Comparison of ENCODE assay signal across 8 mouse cellular contexts in genomic region chr15:86185689-86186569, GRCm38 (mm10). TPM values are rescaled to one million over a fixed set of nuclear protein-coding genes. Genes with fewer than 3 reads are reported as not detected.
DNase-seq lines count a peak whose midpoint lies in the region; ATAC-seq and TF ChIP-seq lines count a peak whose summit lies in the region.

Cerk (minus strand) TSS chr15:86186141.

- peak within 1 kb of the TSS; percentile 59 for H3K4me3 ChIP-seq in erythroblast, embryonic 14.5 days (replicated peaks)
- peak within 1 kb of the TSS; percentile 80 for H3K4me3 ChIP-seq in intestine, postnatal 0 days (ENCODE audit: low read depth, low read length)
- peak within 1 kb of the TSS; percentile 89 for H3K4me3 ChIP-seq in limb, embryonic 11.5 days (ENCODE audit: low read depth, low read length)
- peak within 1 kb of the TSS; percentile 90 for H3K4me3 ChIP-seq in midbrain, embryonic 12.5 days

- DNase-seq in embryo, embryonic 9.5 days (ENCODE audit: extremely low spot score), result peak; percentile 76
- DNase-seq in heart, adult 11 months, result peak; percentile 99
- DNase-seq in limb, embryonic 11.5 days (ENCODE audit: low spot score), result peak; percentile 76
- peak; percentile 62 to 73 for DNase-seq in spleen, postnatal 10 days (ENCODE audit: low spot score in 2 of 2)

- peak within 1 kb of the TSS; percentile 77 for H3K27ac ChIP-seq in intestine, postnatal 0 days (ENCODE audit: low read depth, low read length)
- H3K27ac ChIP-seq in limb, embryonic 11.5 days (replicated peaks; ENCODE audit: low read depth, low read length), result peak within 1 kb of the TSS; percentile 56
- peak within 1 kb of the TSS; percentile 86 for H3K27ac ChIP-seq in midbrain, embryonic 12.5 days (replicated peaks)

- TF ChIP-seq CTCF in intestine, postnatal 0 days (IDR thresholded peaks at IDR 0.05; ENCODE audit: low read depth), result peak; percentile 67

- 3% methylated on average over 38 of the region's 43 CpGs for WGBS in intestine, postnatal 0 days
- 2% methylated on average over 43 of the region's 43 CpGs for WGBS in limb, embryonic 11.5 days
- WGBS in midbrain, embryonic 12.5 days, result 2% methylated on average over 43 of the region's 43 CpGs

- H3K9ac ChIP-seq in intestine, postnatal 0 days (ENCODE audit: low read depth, low read length), result peak within 1 kb of the TSS; percentile 77
- H3K9ac ChIP-seq in limb, embryonic 11.5 days (ENCODE audit: low read length), result peak within 1 kb of the TSS; percentile 95
- peak within 1 kb of the TSS; percentile 95 for H3K9ac ChIP-seq in midbrain, embryonic 12.5 days (replicated peaks)

- peaks cover 40% of the 10 kb centered on the region for H3K27me3 ChIP-seq in erythroblast, embryonic 14.5 days (ENCODE audit: control insufficient read depth)
- H3K27me3 ChIP-seq in intestine, postnatal 0 days (replicated peaks; ENCODE audit: control insufficient read depth, insufficient read depth, low read length), result no peaks in the 10 kb centered on the region
- no peaks in the 10 kb centered on the region for H3K27me3 ChIP-seq in limb, embryonic 11.5 days (ENCODE audit: control insufficient read depth, insufficient read depth, low read length)
- H3K27me3 ChIP-seq in midbrain, embryonic 12.5 days, result peaks cover 5% of the 10 kb centered on the region; the same call in 1 of the 2 replicates

- ATAC-seq in erythroblast, adult 5-6 weeks (replicated peaks; ENCODE audit: low FRiP score, poor library complexity, severe bottlenecking), result no peak
- peak; percentile 26 for ATAC-seq in intestine, postnatal 0 days
- peak; percentile 40; the same call in 1 of the 2 replicates for ATAC-seq in limb, embryonic 11.5 days (ENCODE audit: insufficient number of reproducible peaks, low FRiP score, low TSS enrichment, low read depth)
- peak; percentile 70 for ATAC-seq in midbrain, embryonic 12.5 days (ENCODE audit: low FRiP score, low read depth)

- H3K4me1 ChIP-seq in erythroblast, embryonic 14.5 days (ENCODE audit: control insufficient read depth), result peaks cover 13% of the 10 kb centered on the region
- H3K4me1 ChIP-seq in intestine, postnatal 0 days (replicated peaks; ENCODE audit: control insufficient read depth, insufficient read depth, low read length), result 0 out of 2 replicates have a peak, but pooled peaks cover 4% of the 10 kb centered on the region
- H3K4me1 ChIP-seq in limb, embryonic 11.5 days (ENCODE audit: control insufficient read depth, insufficient read depth, low read length), result peaks cover 7% of the 10 kb centered on the region; the same call in 1 of the 2 replicates
- H3K4me1 ChIP-seq in midbrain, embryonic 12.5 days, result peaks cover 40% of the 10 kb centered on the region

- no peaks in the 10 kb centered on the region for H3K36me3 ChIP-seq in erythroblast, embryonic 14.5 days (ENCODE audit: control insufficient read depth)
- no peaks in the 10 kb centered on the region for H3K36me3 ChIP-seq in intestine, postnatal 0 days (ENCODE audit: control insufficient read depth, insufficient read depth)
- H3K36me3 ChIP-seq in limb, embryonic 11.5 days (ENCODE audit: control insufficient read depth, insufficient read depth, low read length), result no peaks in the 10 kb centered on the region
- no peaks in the 10 kb centered on the region for H3K36me3 ChIP-seq in midbrain, embryonic 12.5 days

- no peaks in the 10 kb centered on the region for H3K9me3 ChIP-seq in erythroblast, embryonic 14.5 days (ENCODE audit: control insufficient read depth, low read length)
- H3K9me3 ChIP-seq in intestine, postnatal 0 days (ENCODE audit: control insufficient read depth), result no peaks in the 10 kb centered on the region
- H3K9me3 ChIP-seq in limb, embryonic 11.5 days (ENCODE audit: control insufficient read depth, low read length), result no peaks in the 10 kb centered on the region
- H3K9me3 ChIP-seq in midbrain, embryonic 12.5 days, result no peaks in the 10 kb centered on the region

- H3K4me2 ChIP-seq in intestine, postnatal 0 days (replicated peaks; ENCODE audit: low read depth), result peak within 1 kb of the TSS; percentile 96
- peak within 1 kb of the TSS; percentile 74 for H3K4me2 ChIP-seq in limb, embryonic 11.5 days (ENCODE audit: low read depth, severe bottlenecking)
- H3K4me2 ChIP-seq in midbrain, embryonic 12.5 days (replicated peaks), result peak within 1 kb of the TSS; percentile 80

RNA-seq across cellular contexts. Expression of gene Cerk, which starts in this region (rescaled TPM):
- polyA plus RNA-seq in erythroblast, embryonic 14.5 days (2012), result 0.02 and 0.06 TPM in 2 replicates
- total RNA-seq in erythroblast, adult 5-6 weeks (2015; ENCODE audit: low replicate concordance), result 7.1 and 7.9 TPM in 2 replicates
- total RNA-seq in erythroblast, adult 5-6 weeks (2017; ENCODE audit: low replicate concordance), result 7.9 and 9.8 TPM in 2 replicates
- polyA plus RNA-seq in intestine, postnatal 0 days (2015; fragmentation: Nextera tagmentation; extraction: Ambion mirVana), result 4.1 and 4.2 TPM in 2 replicates
- 15.6 and 17.3 TPM in 2 replicates for polyA plus RNA-seq in limb, embryonic 11.5 days (2014; fragmentation: Nextera tagmentation; extraction: Ambion mirVana)
- 23.5 and 25.5 TPM in 2 replicates for polyA plus RNA-seq in midbrain, embryonic 12.5 days (2016; fragmentation: Nextera tagmentation; extraction: Ambion mirVana)
